Mouse (Mus musculus): ENCODE measurements around the gene Rfxap. TPM values are rescaled to one million over a fixed set of nuclear protein-coding genes. Genes with fewer than 3 reads are reported as not detected.

Rfxap gene
- total RNA-seq (2021) = 10 to 100 TPM; 52.4 to 58.8 TPM
- long read RNA-seq, transcript Rfxap-201 (3 exons, 2,162 nt) = major isoform, 60 of 62 reads
- long read RNA-seq, partial matches to known transcripts = 0 of 62 reads
- long read RNA-seq, other reads (novel, unspliced or antisense) = 2 of 62 reads

DNA sequence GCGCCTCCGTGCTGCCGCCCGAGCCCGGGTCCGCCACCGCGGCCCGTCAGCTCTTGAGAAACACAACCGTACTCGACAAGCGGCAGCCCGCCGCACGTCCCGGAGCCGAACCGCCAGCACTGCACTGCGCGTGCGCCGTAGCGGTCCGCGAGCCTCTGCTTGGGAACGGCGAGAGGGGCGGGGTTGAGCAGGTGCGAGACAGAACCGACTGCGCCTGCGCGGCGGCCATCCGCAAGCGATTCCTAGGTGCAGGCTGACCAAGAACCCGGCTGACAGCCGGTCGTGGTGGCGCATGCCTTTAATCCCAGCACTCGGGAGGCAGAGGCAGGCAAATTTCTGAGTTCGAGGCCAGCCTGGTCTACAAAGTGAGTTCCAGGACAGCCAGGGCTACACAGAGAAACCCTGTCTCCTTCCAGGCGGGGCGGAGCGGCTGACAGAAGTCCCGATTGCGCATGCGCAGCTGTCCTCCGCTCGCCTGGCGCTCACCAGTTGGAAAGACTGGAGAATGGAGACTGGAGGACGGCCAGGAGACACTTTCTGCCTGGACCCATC lies at the start of gene Rfxap:
Rfxap (minus strand) TSS at position 126 of the 552 bp plus-strand sequence.
- peak; percentile 90 to 96 for DNase-seq (ENCODE audit: low spot score in 2 of 2)

DNA sequence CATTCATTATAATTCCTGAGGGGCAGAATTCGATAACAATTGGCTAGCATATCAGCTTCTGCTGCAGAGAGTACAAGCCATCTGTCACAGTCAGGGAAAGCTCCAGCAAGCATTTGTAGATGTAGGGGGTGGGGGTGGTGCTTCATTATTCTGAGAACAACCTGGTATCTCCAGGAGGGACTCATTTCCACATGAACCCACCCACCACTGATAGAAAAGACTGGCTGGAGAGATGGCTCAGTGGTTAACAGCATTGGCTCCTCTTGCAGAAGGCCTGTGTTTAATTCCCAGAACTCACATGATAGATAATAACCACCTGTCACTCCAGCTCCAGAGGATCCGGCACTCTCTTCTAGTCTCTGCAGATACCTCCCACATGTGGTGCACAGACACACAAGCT lies 27.8 kb upstream of the Rfxap start:
- peak; percentile 76 to 87 for DNase-seq (ENCODE audit: low spot score in 2 of 2)

- DNase-seq (ENCODE audit: low spot score in 2 of 2) = no peak
These were observed 24.9 kb upstream of the Rfxap start for GRCm38 (mm10) chr3:54832491-54832890.

DNA sequence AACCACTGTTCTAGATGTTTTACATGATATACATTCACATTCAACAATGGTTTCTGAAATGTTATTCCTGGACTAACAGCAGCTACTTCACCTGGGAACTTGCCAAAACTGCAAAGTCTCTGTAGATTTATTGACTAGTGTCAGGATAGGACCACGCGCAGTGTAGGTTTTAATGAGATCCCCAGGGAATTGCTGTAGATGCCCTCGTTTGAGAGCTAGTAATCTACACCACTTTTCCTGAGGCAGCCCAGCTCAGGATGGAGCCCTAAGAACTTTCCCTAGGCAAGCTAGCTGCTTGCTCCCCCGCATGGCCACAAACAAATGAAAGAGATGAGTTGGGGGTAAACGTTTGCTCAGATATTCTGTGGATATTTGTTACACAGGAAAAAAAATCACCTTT lies 14.9 kb upstream of the Rfxap start:
- DNase-seq (ENCODE audit: low spot score in 2 of 2) = no peak

DNA sequence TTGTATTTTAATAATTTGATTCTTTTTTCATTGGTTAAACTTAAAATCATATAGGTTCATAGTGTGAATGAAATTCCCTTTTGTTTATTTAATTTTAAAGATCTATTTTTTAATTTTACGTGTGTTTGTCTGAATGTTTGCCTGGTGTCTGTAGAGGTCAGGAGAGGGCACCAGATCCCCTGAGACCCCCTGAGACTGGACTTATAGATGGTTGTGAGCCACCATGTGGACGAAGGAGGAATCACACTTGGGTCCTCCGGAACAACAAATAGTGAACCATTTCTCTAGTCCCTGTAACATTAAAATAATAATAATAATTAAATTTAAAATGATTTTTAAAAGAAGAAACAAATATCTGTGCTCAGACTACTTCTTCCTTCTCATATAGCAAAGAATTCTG lies 7.7 kb upstream of the Rfxap start:
- peak in 1 of 2 experiments; percentile 57 for DNase-seq (ENCODE audit: low spot score in 2 of 2)

GRCm38 (mm10) chr3:54814622-54815021 lies 7.0 kb upstream of the Rfxap start:
- DNase-seq (ENCODE audit: low spot score in 2 of 2) = no peak

DNA sequence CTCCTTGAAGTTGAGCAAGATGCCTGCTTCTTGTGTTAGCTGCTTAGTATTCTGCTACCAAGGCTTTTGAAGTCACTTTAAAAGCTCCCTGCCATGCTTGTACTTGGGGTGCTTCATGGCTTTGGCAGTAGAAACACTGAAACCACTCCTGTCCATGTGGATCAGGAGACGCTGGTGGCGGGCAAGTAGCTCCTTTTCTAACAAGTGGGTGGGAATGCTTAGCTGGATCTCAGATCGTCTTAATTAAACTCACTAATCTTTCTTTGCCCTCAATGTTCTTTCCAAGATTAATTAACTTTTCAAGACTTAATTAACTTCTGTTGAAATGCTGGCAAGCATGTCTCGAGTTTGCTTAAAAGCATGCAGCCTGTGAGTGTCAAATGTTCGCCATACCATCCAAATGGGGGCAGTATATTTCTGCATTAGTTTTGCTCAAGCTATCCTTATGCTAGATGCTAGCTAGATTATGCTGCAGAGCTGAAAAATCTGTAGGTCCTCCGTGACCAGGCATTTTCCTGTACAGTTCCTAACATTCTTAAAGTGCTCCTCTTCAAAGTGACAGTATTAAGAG lies 5.9 kb upstream of the Rfxap start:
- peak in 1 of 2 experiments; percentile 45 for DNase-seq (ENCODE audit: low spot score in 2 of 2)

DNA sequence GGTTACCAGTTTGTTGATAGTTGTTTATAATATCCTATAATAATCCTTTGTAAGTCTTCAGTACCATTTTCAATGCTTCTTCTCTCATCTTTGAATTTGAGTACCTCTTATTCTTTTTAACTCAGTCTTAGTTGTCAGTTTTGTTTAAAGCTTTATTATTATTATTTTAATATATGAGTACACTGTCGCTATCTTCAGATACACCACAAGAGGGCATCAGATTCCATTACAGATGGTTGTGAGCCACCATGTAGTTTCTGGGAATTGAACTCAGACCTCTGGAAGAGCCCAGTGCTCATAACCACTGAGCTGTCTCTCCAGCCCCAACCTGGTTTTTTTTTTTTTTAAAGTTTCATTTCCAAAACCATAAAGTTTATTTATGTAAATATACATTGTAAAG lies 4.0 kb upstream of the Rfxap start:
- DNase-seq (ENCODE audit: low spot score in 2 of 2) = no peak

DNA sequence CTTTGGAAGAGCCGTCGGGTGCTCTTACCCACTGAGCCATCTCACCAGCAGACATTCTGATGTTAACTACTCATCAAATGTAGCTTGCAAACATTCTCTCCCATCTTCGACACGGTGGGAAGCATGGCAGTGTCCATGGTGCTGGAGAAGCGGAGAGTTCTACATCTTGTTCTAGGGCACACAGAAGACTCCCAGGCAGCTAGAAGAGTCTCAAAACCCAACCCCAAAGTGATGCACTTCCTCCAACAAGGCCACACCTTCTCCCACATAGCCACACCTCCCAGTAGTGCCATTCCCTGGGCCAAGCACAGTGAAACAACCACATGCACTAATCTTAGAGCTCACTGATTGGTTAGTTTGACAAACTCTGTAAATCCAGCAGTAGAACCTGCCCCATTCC lies 1.5 kb upstream of the Rfxap start:
- no peak for DNase-seq (ENCODE audit: low spot score in 2 of 2)

- DNase-seq (ENCODE audit: low spot score in 2 of 2) = peak in 1 of 2 experiments; percentile 55
These were observed 430 bp downstream of the Rfxap start for GRCm38 (mm10) chr3:54807061-54807661.

- no peak for DNase-seq (ENCODE audit: low spot score in 2 of 2)
These were observed 3.9 kb downstream of the Rfxap start for GRCm38 (mm10) chr3:54803713-54804112.

DNA sequence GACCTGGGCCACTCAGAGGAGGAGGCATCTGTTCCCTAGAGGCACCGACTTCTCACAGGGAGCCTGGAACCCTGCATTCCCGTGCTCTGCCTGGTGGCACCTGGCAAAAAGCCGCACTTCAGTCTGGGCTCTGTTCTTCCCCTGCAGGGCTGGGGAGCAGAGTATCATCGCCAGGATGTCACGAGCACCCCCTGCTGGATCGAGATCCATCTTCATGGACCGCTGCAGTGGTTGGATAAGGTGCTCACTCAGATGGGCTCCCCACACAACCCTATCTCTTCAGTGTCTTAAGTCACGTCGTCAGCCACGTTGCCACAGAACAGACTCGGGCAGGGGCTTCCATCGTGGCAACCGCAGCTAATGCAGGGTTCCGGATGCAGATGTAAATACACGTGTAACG lies 10.4 kb downstream of the Rfxap start:
- peak in 1 of 2 experiments; percentile 73 for DNase-seq (ENCODE audit: low spot score in 2 of 2)

DNA sequence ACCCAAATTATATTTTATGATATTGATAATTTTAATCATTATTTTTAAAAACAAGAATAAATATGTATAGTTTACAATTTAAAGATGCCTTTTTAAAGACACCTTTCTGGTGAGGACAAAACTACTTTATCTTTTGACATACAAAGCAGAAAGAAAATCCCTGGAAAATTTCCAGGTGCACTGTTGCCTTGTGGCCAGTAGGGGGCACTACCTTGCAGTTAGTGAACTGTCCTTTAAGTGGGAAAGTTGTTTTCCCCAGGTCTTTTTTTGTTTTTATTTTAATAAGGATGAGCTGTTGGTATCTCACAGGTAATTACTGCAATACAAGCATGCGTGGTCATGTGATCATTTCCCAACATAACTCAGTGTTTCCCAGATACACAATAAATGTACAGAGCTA lies 11.8 kb downstream of the Rfxap start:
- peak in 1 of 2 experiments; percentile 37 for DNase-seq (ENCODE audit: low spot score in 2 of 2)

DNA sequence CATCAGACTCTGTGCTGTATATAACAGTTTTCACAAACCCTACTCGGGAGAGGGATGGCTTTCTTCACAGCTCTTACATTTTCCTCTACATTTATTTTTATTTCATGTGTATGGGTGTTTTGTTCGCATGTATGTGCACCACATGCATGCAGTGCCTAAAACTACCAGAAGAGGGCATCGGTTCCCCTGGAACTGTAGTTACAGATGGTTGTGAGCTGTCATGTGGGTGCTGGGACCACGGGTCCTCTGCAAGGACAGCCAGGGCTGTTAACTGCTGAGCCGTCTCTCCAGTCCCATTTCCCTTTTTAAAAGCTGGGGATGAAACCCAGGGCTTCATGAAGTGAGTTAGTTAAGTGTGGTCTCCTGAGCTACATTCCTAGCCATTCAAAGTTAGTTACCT lies 12.2 kb downstream of the Rfxap start:
- DNase-seq (ENCODE audit: low spot score in 2 of 2) = no peak

DNA sequence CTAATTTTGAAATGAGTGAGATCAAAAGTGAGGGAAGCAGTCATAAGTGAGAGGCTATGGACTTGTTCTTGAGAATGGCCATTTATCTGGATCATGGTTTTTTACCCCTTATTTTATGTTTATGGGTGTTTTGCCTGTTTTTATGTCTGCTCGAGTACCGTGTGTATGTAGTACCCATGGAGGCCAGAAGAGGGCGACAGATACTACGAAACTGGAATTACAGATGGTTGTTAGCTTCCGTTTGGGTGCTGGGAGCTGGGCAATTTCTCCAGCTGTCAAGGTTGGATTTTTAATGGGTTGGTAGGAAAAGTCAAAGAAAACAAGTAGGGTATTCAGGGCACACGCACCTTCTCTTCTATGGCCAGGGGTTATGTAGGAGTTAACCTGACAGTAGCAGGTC lies 13.8 kb downstream of the Rfxap start:
- DNase-seq (ENCODE audit: low spot score in 2 of 2) = no peak

DNA sequence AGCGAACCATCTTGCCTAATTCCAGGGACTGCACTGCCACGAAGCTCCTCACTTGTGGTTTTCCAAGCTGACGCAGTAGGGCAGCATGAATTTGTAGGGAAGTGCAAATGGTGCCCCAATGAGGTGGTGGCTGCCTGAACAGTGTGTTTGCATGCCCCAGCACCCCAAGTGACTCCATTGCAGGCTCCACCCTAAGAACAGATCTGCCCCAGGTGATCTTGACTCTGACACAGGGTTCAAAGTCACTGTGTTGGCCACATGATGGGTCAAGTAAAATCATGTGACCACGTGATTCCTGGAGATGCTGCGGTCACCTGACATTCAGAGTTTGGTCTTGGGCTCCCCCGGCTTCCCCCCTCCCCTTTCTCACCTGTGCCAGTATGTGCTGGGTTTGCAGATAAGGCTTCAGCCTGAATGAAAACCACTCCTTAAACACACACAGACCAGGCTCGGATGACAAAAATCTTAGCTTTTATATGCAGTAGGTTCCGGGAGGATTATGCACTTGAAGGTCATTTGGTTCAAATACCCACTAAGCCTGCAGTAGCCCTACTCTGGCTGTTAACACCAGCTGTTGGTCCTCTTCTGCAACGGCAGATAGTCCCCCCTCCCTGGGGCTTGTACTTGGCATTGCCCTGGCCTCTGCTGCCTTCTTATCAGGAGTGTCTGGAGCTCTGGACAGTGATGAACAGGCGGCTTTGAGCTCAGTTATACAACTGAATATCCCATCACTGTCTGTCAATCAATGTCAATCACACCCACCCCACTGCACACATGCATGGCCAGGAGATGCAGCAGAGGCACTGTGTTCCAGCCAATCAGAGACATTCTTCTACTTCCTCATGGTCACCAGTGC lies 15.5 kb downstream of the Rfxap start:
- DNase-seq (ENCODE audit: low spot score in 2 of 2) = no peak

- DNase-seq (ENCODE audit: low spot score in 2 of 2) = no peak
These were observed 17.0 kb downstream of the Rfxap start for GRCm38 (mm10) chr3:54790601-54791000.

GRCm38 (mm10) chr3:54775989-54776631 lies 31.5 kb downstream of the Rfxap start:
- no peak for DNase-seq (ENCODE audit: low spot score in 2 of 2)

GRCm38 (mm10) chr3:54773613-54774012 lies 34.0 kb downstream of the Rfxap start:
- no peak for DNase-seq (ENCODE audit: low spot score in 2 of 2)

DNA sequence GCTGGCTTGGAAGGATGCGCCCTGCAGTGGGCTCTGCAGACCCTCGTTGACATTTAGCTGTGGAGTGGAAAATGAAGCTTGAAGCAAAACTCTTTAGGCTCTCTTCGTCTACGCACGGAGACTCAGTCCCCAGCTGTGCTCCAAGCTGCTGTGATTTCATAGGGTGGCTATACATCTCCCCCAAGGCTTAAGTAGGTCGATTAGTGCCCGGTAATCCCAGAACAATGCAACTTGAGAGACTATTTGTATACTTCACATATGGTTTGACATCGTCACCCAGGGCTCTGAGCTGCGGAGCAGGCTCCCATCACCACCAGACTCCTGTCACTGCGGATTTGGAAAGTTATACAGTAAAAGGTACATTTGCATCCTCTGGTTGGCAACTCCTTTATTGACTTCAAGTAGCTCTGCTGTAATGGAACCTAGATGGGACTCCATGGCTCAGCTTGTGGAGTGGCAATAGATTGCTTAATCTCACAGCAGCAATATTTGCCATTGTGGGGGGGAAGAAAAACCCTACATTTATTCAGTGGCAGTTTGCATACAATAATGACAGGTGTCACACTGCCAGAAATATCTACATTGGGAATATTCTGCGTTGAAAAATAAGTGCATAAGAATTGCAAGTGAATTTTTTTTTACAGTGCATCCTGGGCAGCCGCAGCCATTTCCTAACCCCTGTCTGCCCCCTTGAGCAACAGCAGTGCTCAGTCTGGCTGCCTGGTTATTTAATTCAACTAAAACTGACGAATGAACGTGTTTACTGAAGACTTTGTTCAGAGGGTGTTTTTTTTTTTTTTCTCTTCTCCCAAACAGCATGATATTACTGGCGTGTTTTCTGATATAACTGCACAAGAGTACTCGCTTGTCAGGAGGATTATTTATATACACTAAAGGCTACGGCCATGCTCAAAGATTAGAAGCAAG lies 38.0 kb downstream of the Rfxap start:
- no peak for DNase-seq (ENCODE audit: low spot score in 2 of 2)
